Mouse (Mus musculus): ENCODE data around the gene Naa35. TPM values are rescaled to one million over a fixed set of nuclear protein-coding genes. Genes with fewer than 3 reads are reported as not detected.

The Naa35 gene
- polyA plus RNA-seq, 1 experiment from 2014 or later, result 22.9 TPM

GRCm38 (mm10) chr13:59555613-59556192, 29.4 kb upstream of the Naa35 start:
- peak overlapping the region; percentile 88 for H3K4me3 ChIP-seq (ENCODE audit: low read depth, low read length)
- H3K9me3 ChIP-seq (ENCODE audit: low read length), result no peaks in the 10 kb centered on the region
- DNase-seq, result no peak

GRCm38 (mm10) chr13:59556670-59557069, 28.4 kb upstream of the Naa35 start:
- DNase-seq (peak; percentile 81), ATAC-seq (peak; percentile 86)
- Histone ChIP-seq H3K27me3 (ENCODE audit: insufficient read depth, low read length) (no peaks in the 10 kb centered on the region), H3K4me3 (ENCODE audit: low read depth, low read length) (peak overlapping the region; percentile 88), H3K4me2 (ENCODE audit: low read depth, low read length) (peak overlapping the region; percentile 100), H3K9me3 (ENCODE audit: low read length) (no peaks in the 10 kb centered on the region), H3K4me1 (ENCODE audit: insufficient read depth) (peaks cover 22% of the 10 kb centered on the region), H3K27ac (ENCODE audit: low read depth) (peak overlapping the region; percentile 86), H3K36me3 (replicated peaks; ENCODE audit: insufficient read depth, low read length) (no peaks in the 10 kb centered on the region), H3K9ac (replicated peaks) (peak overlapping the region; percentile 78)
- TF ChIP-seq CTCF (IDR thresholded peaks at IDR 0.05; ENCODE audit: low read depth) (no peak), EP300 (IDR thresholded peaks at IDR 0.05; ENCODE audit: low read depth) (no peak)
- WGBS (ENCODE audit: insufficient replicate concordance), result under 1% methylated on average over 43 of the region's 45 CpGs

More at GRCm38 (mm10) chr13:59555613-59556192, 29.4 kb upstream of the Naa35 start:
- ATAC-seq, result no peak
- no peak for TF ChIP-seq CTCF (IDR thresholded peaks at IDR 0.05; ENCODE audit: low read depth)
- TF ChIP-seq EP300 (IDR thresholded peaks at IDR 0.05; ENCODE audit: low read depth), result no peak
- Histone ChIP-seq H3K27me3 (ENCODE audit: insufficient read depth, low read length) (no peaks in the 10 kb centered on the region), H3K9ac (replicated peaks) (no peak overlapping the region), H3K4me2 (ENCODE audit: low read depth, low read length) (peak overlapping the region; percentile 100), H3K36me3 (replicated peaks; ENCODE audit: insufficient read depth, low read length) (no peaks in the 10 kb centered on the region), H3K4me1 (ENCODE audit: insufficient read depth) (peaks cover 22% of the 10 kb centered on the region), H3K27ac (ENCODE audit: low read depth) (no peak overlapping the region)
- WGBS (ENCODE audit: insufficient replicate concordance), result 68% methylated on average over 8 of the region's 8 CpGs

- ATAC-seq (peak; percentile 95), DNase-seq (peak; percentile 95)
Measured at GRCm38 (mm10) chr13:59557185-59557985, 27.7 kb upstream of the Naa35 start.

GRCm38 (mm10) chr13:59558776-59559175, 26.3 kb upstream of the Naa35 start:
- H3K27me3 ChIP-seq (ENCODE audit: insufficient read depth, low read length), result no peaks in the 10 kb centered on the region
- H3K9ac ChIP-seq (replicated peaks), result no peak overlapping the region
- H3K4me2 ChIP-seq (ENCODE audit: low read depth, low read length), result no peak overlapping the region
- ATAC-seq, result no peak
- TF ChIP-seq CTCF (IDR thresholded peaks at IDR 0.05; ENCODE audit: low read depth), result no peak
- no peak for TF ChIP-seq EP300 (IDR thresholded peaks at IDR 0.05; ENCODE audit: low read depth)
- no peaks in the 10 kb centered on the region for H3K9me3 ChIP-seq (ENCODE audit: low read length)
- no peak overlapping the region for H3K4me3 ChIP-seq (ENCODE audit: low read depth, low read length)
- H3K36me3 ChIP-seq (replicated peaks; ENCODE audit: insufficient read depth, low read length), result no peaks in the 10 kb centered on the region
- peak overlapping the region; percentile 39; the same call in 1 of the 2 replicates for H3K27ac ChIP-seq (ENCODE audit: low read depth)
- DNase-seq, result no peak
- WGBS (ENCODE audit: insufficient replicate concordance), result 83% methylated on average over 5 of the region's 5 CpGs
- H3K4me1 ChIP-seq (ENCODE audit: insufficient read depth), result peaks cover 19% of the 10 kb centered on the region

More at GRCm38 (mm10) chr13:59557185-59557985, 27.7 kb upstream of the Naa35 start:
- H3K4me1 ChIP-seq (ENCODE audit: insufficient read depth), result peaks cover 22% of the 10 kb centered on the region
- H3K4me2 ChIP-seq (ENCODE audit: low read depth, low read length), result peak overlapping the region; percentile 100
- peak overlapping the region; percentile 78 for H3K9ac ChIP-seq (replicated peaks)
- H3K36me3 ChIP-seq (replicated peaks; ENCODE audit: insufficient read depth, low read length), result no peaks in the 10 kb centered on the region
- no peaks in the 10 kb centered on the region for H3K9me3 ChIP-seq (ENCODE audit: low read length)
- TF ChIP-seq CTCF (IDR thresholded peaks at IDR 0.05; ENCODE audit: low read depth) (no peak), EP300 (IDR thresholded peaks at IDR 0.05; ENCODE audit: low read depth) (no peak)
- H3K4me3 ChIP-seq (ENCODE audit: low read depth, low read length), result peak overlapping the region; percentile 88
- under 1% methylated on average over 36 of the region's 73 CpGs for WGBS (ENCODE audit: insufficient replicate concordance)
- peak overlapping the region; percentile 86 for H3K27ac ChIP-seq (ENCODE audit: low read depth)
- no peaks in the 10 kb centered on the region for H3K27me3 ChIP-seq (ENCODE audit: insufficient read depth, low read length)

GRCm38 (mm10) chr13:59562471-59562870, 22.6 kb upstream of the Naa35 start:
- WGBS (ENCODE audit: insufficient replicate concordance), result 59% methylated on average over 2 of the region's 2 CpGs
- no peak for DNase-seq
- Histone ChIP-seq H3K4me2 (ENCODE audit: low read depth, low read length) (no peak overlapping the region), H3K4me1 (ENCODE audit: insufficient read depth) (peaks cover 7% of the 10 kb centered on the region), H3K36me3 (replicated peaks; ENCODE audit: insufficient read depth, low read length) (no peaks in the 10 kb centered on the region), H3K9ac (replicated peaks) (no peak overlapping the region), H3K27me3 (ENCODE audit: insufficient read depth, low read length) (no peaks in the 10 kb centered on the region), H3K9me3 (ENCODE audit: low read length) (no peaks in the 10 kb centered on the region), H3K4me3 (ENCODE audit: low read depth, low read length) (no peak overlapping the region), H3K27ac (ENCODE audit: low read depth) (no peak overlapping the region)
- no peak for ATAC-seq
- TF ChIP-seq EP300 (IDR thresholded peaks at IDR 0.05; ENCODE audit: low read depth) (no peak), CTCF (IDR thresholded peaks at IDR 0.05; ENCODE audit: low read depth) (no peak)

GRCm38 (mm10) chr13:59564505-59564904, 20.6 kb upstream of the Naa35 start:
- Histone ChIP-seq H3K27ac (ENCODE audit: low read depth) (no peak overlapping the region), H3K9me3 (ENCODE audit: low read length) (no peaks in the 10 kb centered on the region), H3K4me3 (ENCODE audit: low read depth, low read length) (no peak overlapping the region), H3K4me1 (ENCODE audit: insufficient read depth) (no peaks in the 10 kb centered on the region), H3K4me2 (ENCODE audit: low read depth, low read length) (no peak overlapping the region), H3K27me3 (ENCODE audit: insufficient read depth, low read length) (no peaks in the 10 kb centered on the region), H3K36me3 (replicated peaks; ENCODE audit: insufficient read depth, low read length) (no peaks in the 10 kb centered on the region), H3K9ac (replicated peaks) (no peak overlapping the region)
- TF ChIP-seq CTCF (IDR thresholded peaks at IDR 0.05; ENCODE audit: low read depth) (no peak), EP300 (IDR thresholded peaks at IDR 0.05; ENCODE audit: low read depth) (no peak)
- WGBS (ENCODE audit: insufficient replicate concordance), result 82% methylated on average over 4 of the region's 4 CpGs
- no peak for DNase-seq
- ATAC-seq, result no peak

All from liver, postnatal 0 days (tissue).